Mouse (Mus musculus) cerebellum, adult 11-12 months (tissue): ENCODE results near the gene Rpgrip1l.

Experiments
- DNase-seq: peaks from one replicate; pipeline ENCODE4 v3.0.0; 2022

Gene Rpgrip1l

DNA sequence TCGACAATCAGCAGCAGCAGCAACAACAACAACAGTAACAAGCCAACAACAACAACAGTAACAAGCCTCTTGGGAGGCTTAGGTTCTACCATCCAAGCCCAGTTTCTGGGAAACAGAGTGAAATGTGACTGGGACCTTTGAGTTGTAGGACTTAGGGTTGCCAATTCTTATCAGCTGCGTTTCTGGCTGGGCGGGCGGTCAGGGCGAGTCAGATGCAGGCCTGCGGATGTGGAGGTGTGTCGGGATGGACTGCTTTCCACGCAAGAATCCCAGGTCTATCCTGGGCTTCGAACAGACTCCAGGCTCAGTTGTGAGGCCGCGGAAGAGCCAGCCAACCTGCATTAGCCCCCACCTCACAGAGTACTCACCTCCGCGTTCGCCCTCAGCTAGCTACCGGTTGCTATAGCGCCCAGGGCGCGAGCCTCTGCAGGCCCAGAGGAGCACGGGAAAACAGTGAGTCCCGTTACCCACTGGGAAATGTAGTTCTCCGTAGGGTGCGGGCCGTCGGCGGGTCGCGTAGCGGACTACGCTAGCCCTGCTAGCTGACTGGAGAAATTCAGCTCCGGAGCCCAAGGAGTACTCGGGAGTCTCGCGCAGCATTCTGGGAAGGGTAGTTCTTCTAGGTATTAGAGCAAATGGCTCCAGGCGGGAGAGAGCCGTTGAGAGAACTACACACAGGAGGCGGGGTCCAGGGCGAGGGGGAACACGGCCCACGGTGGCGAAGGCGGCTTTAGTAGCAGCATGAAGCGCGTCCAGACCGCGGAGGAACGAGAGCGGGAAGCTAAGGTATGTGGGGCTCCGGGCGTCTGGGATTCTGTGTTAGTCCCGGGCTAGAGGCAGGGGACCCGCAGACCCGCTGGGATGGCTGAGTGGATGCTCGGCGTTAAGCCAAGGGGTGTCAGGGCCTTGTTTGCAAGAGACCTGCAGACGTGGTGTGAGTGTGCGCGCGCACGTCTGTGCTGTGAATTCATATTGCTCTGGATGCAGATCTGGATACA, at the start of gene Rpgrip1l, which contains the start of gene Fto:
TSS of gene Rpgrip1l (minus strand) at position 428 of the 998 bp plus-strand sequence.
TSS of gene Fto (plus strand) at position 691 of the 998 bp plus-strand sequence.
- peak; percentile 98 for DNase-seq

DNA sequence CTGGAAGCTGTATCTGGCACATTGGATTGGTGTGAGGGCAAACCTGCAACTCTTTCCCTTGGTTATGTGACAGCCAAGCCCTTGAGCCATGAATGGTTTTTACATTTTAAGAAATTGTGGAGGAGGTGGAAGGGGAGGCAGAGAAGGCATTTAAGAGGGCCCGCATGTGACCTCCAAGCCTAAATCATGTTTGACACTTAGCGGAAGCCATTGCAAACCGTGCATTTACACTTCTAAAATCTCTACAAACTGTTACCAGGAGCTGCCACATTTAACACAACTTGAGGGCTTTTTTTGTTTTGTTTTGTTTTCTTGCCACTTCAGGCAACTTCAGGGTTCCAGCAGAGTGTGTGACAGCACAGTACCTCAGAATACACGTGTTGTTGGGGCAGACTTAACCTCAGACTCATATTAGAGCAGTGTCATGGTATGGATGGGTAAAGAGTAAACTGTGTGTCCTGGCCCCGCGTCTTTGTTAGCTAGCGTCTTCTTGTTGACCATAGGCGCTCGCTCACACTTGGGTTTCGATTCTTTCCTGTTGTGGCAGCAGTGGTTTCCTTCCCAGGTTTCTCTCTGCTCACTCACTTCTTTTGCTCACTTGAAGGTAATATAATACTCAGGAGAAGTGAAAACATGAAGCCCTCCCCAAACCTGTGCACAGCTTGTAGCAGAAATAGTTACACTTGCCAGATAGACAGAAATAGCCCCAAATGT, 47.7 kb upstream of the Rpgrip1l start:
- DNase-seq: no peak

DNA sequence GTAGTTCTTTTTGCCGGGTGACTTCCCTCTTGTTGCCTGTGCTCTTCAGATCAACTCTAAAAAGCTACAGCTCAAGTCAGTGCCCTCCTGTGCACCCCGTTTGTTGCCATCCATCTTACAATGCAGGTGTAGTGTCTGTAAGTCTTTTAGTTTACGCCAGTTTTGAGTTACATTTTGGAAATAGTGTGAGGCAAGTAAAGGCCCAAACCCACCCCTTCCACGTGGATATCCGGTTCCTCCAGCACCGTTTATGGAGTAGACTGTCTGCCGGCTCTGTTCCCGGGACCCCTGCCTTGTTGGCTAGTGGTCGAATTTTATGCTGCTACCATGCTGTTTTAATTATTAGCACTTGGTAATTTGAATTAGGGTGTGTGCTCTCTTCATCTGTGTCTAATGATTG, 46.4 kb upstream of the Rpgrip1l start:
- DNase-seq: no peak

DNA sequence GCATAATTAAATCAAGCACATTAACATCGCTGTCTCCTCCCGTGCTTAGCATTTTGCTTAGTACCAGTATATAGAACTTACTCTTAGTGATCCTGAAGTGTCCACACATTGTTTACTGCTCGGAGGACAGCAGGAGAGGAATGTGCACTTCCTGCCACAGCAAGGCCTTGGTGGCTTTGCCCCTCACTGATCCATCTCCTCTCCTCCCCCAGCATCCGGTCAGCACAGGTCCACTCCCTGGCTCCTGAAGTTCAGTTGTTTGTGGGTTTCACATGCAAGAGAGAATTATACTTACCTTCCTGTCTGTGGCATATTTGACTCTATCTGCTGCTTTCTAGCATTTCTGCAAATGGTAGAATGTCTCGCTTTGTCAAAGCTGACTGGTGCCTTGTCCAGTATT, 45.0 kb upstream of the Rpgrip1l start:
- DNase-seq: no peak

DNA sequence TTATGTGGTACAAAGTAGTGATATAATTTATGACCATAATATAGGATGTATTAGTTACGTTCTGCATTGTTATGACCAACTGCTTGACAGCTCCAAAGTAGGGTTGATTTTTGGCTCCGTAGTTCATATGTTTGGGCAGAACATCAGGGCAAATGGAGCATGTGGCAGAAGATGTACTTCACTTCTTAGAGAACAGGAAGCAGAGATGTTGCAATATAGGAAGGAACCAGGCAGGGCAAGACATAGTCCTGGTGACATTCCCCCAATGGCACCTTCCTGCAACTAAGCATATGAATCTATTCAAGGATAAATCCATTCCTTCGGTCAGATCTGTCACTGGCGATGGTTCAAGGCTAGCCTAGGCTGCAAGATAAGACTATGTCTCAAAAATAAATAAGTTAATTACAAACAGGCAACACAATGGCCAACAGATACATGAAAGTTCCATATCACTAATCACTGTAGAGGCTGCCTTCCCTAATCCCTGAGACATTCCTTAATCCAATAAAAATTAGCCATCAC, 44.5 kb upstream of the Rpgrip1l start:
- no peak for DNase-seq

DNA sequence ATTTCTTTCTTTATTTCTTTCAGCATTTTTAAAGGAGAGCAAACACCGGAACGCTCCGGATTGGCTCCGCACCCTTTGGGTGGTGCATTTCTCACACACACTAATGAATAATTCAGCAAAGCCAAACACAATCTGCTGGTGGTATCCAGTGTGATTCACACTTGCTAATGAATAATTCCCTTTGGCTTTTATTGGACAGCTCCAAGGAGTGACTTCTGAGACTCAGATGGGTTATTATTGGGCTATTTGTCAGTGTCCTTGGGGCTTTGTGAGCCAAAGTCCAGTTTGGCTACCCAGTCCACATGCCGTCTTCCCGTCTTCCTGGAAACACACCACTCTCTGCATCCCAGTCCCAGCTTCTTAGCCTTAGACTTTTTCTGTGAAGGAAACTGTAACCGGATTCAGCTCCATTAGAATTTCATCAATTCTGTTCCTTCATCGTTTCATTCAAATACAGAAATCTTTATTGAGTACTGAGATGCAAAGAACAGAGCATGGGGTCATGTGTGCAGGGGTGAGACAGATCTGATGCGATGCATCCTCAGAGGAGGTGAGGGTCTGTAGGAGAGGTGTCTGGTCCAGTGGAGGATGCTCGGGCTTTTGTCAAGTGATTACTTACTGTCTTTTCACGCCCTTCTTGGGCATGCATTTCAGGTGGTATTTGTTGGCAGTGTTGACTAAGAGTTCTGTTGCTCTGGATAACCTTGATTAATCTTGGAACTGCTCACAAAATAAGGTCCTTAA, 43.1 kb upstream of the Rpgrip1l start:
- DNase-seq: no peak

DNA sequence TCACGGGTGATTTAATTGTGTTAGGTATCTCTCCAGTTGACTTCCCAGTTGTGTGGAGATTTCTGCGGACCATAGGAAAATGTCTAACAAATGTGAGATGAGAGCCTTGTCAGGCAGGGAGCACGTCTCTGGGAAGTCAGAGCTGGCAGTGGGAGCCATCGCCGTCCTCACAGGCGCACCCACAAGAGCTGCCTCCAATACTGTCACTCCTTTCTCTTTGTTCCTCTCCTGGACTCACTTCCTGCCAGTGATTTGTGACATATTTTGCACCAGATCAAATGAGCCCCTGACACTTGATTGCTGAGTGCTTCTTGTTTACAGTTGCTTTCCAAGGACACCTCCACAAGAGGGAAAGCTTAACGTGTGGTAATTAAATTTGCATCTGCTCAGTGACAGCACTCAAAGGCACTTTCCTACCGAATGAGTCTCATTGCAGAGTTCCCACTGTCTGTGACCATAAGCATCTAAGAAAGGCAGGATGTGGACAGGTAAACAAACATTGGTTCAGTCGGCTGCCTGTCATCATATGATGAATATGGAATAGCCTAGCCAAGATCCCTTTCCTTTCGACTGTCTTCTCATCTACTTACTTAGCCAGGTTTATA, 42.3 kb upstream of the Rpgrip1l start:
- DNase-seq: no peak

DNA sequence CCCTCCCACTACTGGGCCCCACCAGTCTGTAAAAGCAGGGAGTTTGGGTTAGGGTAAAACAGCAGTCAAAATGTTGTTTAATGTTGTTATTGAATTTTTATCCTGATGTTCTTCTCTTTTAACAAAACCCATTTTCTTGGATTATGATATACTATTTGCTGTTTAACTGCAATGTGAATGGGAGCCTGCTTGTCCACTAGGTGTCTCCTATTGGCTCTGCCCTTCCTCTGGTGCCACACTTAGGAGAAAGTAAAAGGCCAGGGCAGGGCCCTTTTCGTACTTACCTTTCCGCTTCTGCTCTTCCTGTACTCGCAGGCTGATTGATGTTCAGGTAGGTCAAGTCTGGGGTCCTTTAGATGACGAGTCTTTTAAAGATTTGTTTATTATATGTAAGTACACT, 40.8 kb upstream of the Rpgrip1l start:
- no peak for DNase-seq

DNA sequence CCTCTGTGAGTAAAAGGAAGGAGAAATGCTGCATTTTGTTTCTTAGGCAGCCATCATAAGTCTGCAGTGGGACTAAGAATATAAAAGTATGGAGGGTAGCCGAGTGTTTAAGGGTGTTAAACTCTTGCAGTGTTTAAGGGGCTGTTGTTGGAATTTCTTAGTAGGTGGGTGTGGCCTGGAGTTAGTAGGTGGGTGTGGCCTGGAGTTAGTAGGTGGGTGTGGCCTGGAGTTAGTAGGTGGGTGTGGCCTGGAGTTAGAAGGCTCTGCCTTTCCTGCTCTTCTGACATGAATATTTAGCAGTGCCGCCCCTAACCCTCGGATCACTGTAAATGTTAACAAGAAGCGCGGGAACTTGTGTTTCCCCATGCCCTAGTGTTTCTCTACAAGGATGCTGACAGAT, 40.0 kb upstream of the Rpgrip1l start:
- no peak for DNase-seq

DNA sequence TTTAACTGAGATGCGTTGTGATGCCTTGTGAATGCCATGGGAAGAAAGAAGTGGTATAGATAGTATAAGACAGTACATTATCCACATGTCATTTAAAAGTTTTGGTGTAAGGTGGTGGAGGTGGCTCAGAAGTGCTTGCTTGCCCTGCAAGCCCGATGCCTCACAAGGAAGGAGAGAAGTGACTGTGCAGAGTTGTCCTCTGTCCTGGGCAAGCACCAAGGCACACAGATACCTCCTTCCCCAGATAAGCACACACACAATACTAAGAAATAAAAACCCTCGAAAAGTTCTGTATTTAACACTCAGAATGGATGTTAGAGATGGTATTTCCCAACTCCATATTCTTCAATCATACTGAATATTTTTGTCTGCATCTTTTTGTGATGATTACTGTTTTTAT, 39.5 kb upstream of the Rpgrip1l start:
- no peak for DNase-seq

DNA sequence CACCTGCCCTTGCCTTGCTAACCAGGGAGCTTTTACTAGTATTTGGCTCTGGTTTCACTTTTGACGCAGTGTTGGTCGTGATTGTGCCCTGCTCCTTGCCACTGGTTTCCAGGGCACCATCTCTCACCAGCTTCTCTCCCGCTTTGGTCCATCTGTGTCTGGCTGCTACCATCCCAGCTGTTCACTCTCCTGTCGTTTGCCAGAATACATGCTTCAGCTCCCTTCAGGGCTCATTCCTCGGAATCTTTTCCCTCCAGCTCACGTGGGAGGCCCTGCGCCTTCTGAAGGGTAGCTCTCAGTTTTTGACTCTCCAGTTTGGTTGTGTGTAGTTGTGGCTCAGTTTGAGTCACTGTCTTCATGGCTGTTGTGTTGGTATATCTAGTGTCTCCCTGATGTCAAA, 37.6 kb upstream of the Rpgrip1l start:
- DNase-seq: no peak

DNA sequence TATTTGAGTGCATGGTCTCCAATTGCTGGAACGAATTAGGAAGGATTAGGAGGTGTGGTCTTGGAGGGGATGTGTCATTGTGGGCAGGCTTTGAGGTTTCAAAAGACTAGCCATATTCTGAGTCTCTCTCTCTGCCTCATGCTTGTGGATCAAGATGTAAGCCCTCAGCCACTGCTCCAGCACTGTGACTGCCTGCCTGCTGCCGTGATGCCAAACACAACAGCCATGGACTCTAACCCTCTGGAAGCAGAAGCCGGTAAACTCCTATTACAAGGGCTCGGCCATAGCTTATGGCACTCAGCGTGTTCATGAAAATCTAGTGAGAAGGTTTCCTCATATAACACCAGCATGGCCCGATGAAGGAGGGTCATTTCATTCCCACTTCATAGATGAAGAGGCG, 36.8 kb upstream of the Rpgrip1l start:
- no peak for DNase-seq

DNA sequence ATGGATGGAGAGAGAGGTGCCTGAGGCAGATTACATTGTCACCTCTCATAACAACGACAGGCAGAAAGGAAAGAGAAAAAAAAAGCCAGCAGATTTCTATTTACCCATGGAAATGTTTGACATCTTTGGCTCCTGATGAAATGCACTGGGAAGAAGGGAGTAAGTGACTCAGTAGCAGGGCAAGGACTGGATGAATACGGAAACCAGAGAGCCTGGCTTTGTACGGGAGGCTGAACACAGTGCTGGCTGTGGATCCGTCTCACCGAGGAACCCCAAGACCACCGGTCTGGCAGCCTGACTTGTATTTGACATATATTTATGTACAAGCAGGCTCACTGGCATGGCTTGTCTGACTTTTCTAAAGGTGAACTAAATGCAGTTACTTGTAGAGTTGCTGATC, 34.5 kb upstream of the Rpgrip1l start:
- DNase-seq: no peak

DNA sequence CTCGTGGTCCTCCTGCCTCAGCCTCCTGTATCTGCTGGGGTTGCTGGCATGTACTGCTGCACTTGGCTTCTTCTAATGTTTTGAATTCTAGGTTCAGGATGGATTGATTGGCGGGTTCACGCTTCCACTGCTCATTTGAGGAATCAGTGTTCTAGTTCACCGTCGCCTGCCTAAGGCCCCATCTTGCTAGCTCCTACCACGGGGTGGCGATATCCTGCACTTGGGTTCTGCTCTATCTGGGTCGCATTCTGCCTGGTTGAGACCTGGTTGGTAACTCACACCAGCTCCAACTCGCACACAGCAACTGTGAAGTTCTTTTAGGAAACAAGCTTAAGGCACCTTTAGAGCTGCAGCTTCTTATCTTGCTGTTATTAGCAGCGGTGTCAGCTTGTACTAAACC, 34.1 kb upstream of the Rpgrip1l start:
- no peak for DNase-seq

DNA sequence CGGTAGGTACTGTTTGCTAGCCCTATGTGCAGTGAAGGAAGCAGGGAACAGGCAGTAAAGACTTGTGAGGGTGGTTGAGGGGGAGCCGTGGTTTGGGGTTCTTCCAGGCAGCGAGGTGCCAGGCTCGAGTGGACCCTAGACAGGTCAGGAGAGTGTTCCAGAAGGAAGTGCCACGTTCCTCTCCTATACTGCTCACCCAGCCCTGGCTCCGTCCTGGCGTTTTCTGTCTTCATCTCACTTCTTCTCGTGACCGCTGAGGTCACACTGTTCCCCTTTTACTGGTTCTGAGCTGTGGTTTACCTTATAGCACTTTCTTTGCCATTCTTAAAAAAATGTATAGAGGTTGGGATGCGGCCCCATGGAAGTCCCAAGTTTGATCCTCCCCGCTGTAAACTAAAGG, 31.6 kb upstream of the Rpgrip1l start:
- DNase-seq: no peak

DNA sequence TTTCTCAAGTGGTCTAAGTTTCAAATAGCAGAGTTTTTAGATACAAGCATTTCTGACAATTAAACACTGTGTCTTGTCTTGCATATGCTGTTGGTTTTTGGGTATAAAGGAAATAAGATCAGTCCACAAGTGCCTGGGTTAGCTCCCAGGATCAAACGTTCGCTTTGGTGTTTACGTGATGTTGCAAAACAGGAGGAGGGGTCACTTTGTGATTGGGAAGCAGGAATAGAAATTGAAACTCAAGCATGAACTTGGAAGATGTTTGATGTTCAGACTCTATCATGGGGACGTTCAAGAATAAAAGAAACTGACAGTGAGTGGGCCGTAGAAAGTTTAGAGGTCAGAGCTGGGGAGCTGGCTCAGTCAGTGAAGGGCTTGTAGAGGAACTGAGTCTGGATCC, 29.7 kb upstream of the Rpgrip1l start:
- DNase-seq: no peak

DNA sequence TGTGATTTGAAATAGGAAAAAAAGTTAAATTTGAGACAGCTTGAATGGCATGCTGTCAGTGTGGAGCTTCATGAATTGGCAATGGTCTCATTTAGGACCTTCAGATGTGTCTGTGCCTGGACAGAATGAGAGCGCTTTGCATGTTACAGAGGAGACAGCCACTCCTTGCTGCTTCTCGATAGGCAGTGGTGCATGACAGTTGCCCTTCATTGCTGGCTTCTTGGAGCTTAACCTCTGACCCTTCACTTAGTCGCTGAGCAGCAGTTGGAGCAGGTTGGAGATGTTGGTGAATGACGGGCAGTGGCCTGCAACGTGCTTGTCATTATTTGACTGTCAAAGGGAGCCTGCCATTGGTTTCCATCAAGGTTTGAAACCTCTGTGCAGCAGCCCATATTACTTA, 29.1 kb upstream of the Rpgrip1l start:
- DNase-seq: no peak

DNA sequence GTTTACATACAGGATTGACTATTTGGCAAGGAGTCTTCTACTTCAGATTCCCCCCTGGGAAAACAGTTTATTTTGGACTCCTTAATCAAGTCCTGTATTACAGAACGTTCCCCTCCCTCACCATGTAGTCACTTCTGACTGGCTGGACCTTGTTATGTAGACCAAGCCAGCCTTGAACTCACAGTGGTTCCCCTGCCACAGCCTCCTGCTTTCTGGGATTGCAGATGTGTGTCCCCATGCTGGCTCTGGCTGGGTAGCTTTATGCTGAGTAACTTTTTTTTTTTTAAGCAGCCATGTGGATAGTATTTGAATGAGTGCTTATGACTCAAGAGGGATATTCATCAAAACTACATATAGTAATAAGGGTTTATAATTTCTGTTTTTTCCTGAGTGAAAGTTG, 27.7 kb upstream of the Rpgrip1l start:
- DNase-seq: no peak

DNA sequence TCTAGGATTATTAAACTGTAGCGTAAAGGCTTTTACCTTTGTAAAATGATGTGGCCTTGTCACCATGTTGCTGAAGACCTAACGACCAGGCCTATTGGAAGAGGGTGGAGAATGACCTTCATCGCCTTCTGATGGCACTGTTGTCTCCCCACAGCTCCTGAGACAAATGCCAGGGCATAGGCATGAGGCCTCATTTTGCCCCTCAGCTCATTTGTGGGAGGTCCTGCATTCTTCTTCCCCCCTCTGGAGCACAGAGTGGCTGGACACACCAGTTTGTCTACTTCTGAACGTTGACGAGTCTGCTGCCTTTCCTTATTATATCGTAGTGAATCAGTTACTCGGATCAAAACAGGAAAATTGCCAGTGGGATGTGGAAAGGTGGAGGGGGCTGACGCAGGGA, 26.6 kb upstream of the Rpgrip1l start:
- DNase-seq: no peak

DNA sequence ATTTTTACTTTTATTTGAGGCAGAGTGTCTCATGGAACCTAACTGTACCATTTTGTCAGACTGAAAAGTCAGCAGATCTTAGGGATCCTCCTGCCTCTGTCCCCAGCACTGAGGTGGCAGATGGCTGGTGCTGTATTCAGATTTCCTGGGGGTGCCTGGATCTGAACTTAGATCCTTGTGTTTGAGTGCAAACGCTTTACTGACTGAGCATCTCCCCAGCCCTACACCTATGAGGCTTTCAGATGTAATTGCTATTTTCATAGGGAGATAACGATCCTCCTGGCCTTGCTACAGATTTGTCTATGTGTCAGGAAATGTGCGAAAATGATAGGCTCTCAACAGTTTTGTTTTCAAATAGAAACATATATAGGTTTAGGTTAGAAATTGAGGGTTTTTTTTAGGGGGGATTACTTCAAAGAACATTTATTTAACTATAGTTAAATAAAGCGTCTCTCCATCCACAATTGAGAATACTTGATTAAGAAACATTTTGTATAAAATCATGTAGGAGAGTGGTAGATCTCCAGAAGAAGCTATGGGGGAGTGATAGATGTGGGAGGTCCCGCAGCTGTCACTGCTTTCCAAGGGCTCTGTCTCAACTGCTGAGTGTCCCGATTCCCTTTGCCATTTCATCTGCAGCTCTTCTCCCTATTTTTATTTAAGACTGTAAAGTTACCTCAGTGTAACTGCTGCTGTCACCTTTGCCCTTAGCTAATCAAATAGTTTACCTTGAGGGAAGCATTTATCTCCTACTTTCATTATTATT, 25.5 kb upstream of the Rpgrip1l start:
- no peak for DNase-seq

DNA sequence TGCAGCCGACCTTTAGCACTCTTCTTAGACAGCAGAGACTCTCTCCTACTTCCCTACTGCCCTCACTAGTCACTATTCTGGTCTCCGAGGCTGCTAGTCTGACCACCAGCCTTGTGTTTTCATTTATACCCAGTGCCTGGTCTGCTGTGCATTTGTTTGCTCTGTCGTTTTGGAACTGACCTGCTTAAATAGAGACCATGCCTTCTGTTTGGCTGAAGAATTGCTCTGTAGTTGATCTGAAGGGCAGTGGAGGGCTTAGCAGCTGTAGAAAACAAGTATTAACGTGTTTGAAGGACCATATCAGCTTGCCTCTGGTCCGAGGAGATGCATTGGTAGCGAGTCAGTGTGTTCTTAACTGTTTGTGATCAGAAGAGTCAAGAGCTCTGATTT, 16.4 kb upstream of the Rpgrip1l start:
- no peak for DNase-seq

DNA sequence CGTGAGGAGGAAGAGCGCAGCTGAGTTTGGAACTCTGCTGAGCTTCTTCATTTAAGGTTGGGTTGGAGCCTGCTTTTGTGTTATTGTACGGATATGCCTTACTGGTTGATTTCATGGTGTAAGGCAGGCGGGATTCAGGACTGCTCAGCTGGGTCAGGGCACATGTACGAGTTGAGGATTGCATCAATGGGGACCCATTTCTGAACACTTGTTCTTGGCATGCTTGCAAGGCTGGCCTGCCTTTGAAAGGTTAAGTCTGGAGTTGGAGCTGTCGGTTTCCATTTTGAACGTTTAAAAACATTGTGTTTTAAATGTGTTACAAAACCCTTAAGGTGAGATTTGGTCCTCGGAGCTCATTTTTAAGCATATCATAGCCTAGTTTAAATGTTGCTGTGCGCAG, 16.0 kb upstream of the Rpgrip1l start:
- no peak for DNase-seq
